Mouse (Mus musculus) C2C12 (cell line): ENCODE results near the gene Fkbp14. TPM values are rescaled to one million over a fixed set of nuclear protein-coding genes. Genes with fewer than 3 reads are reported as not detected.
A peak's percentile ranks its signal among the peaks of the same experiment; 100 is the strongest.

Experiments used
- H3K27me3 ChIP-seq: one replicate; pipeline ENCODE4 v1.6.1; 2011; ENCODE audit not compliant: control insufficient read depth, insufficient read depth, insufficient read length
- H3K36me3 ChIP-seq: one replicate; pipeline ENCODE4 v1.6.1; 2011; ENCODE audit not compliant: control insufficient read depth, insufficient read depth
- H3K4me3 ChIP-seq: one replicate; pipeline ENCODE4 v1.5.1; 2011; ENCODE audit warnings: mild to moderate bottlenecking, control low read depth; ENCODE audit not compliant: poor library complexity, insufficient read depth, severe bottlenecking
- H3K79me2 ChIP-seq: one replicate; pipeline ENCODE4 v1.6.1; 2011; ENCODE audit not compliant: control insufficient read depth, insufficient read depth
- H3K79me3 ChIP-seq: one replicate; pipeline ENCODE4 v1.6.1; 2011; ENCODE audit warnings: low read depth, control low read depth
- H3ac ChIP-seq: one replicate; pipeline ENCODE3; 2011; ENCODE audit warnings: low read depth; ENCODE audit not compliant: control insufficient read depth, insufficient read length
- CEBPB ChIP-seq: IDR thresholded peaks from one replicate; pipeline ENCODE4 v1.6.1; 2011; ENCODE audit warnings: low read depth, mild to moderate bottlenecking, control low read depth, moderate library complexity
- CTCF ChIP-seq: IDR thresholded peaks from one replicate; pipeline ENCODE4 v1.5.1; 2011; ENCODE audit not compliant: control insufficient read depth, insufficient read depth, insufficient read length
- FOSL1 ChIP-seq: IDR thresholded peaks from one replicate; pipeline ENCODE4 v1.8.0; 2011; ENCODE audit warnings: mild to moderate bottlenecking, low read length; ENCODE audit not compliant: poor library complexity, insufficient read depth, severe bottlenecking
- MAX ChIP-seq: IDR thresholded peaks from one replicate; pipeline ENCODE4 v1.6.1; 2011; ENCODE audit warnings: mild to moderate bottlenecking, control low read depth
- MYOD1 ChIP-seq: IDR thresholded peaks from one replicate; pipeline ENCODE4 v1.6.1; 2011; ENCODE audit warnings: low read depth; ENCODE audit not compliant: control insufficient read depth, insufficient read length
- MYOG ChIP-seq: IDR thresholded peaks from one replicate; pipeline ENCODE4 v1.6.1; 2011; ENCODE audit not compliant: control insufficient read depth, insufficient read length; ENCODE audit errors: extremely low read depth
- USF1 ChIP-seq: IDR thresholded peaks from one replicate; pipeline ENCODE4 v1.6.1; 2011; ENCODE audit warnings: low read depth, mild to moderate bottlenecking, control low read depth, moderate library complexity
- polyA plus RNA-seq: library from polyadenylated mRNA; unstranded; fragments of >200 nt; fragmentation: generic; extraction: Trizol; gene quantifications from one replicate; pipeline ENCODE4 v1.2.1, GENCODE M21; 2012; ENCODE audit warnings: missing spikeins

Fkbp14 gene
- polyA plus RNA-seq, 1 experiment: 5.0 TPM

DNA sequence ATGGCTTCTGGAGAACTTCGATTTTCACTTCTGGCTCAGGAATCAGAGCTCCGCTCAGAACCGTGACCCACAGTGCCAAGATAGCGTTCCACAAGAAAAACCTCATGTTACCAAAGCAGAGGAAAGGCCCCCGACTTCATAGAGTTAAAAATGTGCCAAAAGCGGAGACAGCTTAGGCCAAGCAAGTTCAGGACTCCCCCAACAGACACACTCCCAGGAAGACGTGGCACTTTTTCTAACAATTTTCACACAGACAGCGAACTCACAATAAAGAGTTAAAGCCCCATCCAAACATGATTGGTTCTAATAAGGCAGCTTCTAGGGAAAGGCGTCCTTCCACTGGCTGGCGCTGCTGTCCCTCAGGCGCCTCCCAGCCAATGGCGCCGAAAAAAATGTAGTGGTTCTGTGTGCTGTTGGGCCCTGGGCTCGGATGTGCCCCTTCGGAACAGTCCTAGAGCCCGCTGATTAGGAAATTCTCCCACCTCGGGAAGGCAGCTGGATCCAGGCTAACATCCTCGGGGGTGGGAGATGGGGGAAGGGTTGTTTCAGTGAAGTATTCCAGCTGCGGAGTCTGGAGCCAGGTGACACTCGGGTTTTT lies 4.1 kb downstream of the Fkbp14 start:
- no peaks in the 10 kb centered on the region for H3K79me2 ChIP-seq

DNA sequence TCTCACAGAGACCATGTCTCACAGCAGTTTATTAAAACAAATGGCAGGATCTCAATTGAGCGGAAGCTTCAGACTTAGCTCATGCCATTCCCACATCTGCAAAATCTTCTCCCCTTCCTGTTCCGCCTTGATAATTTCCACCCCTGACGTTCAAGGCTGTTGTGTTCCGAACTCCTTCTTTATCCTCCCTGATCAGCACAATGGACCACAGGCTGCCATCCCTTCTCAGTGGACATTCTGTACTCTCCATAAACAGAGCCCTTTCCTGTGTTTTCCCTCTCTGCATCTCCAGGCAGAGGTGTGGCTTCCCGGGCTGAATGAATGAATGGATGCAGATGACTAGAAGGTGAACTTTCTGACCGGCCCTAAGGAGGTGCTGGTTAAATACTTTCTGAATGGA lies 5.3 kb downstream of the Fkbp14 start:
- peaks cover 4% of the 10 kb centered on the region for H3K79me3 ChIP-seq
- no peak overlapping the region for H3ac ChIP-seq
- no peaks in the 10 kb centered on the region for H3K79me2 ChIP-seq
- TF ChIP-seq CTCF (no peak), MYOD1 (no peak), USF1 (no peak), MYOG (no peak), CEBPB (no peak), FOSL1 (no peak), MAX (no peak)
- no peaks in the 10 kb centered on the region for H3K36me3 ChIP-seq
- H3K4me3 ChIP-seq: no peak overlapping the region
- no peaks in the 10 kb centered on the region for H3K27me3 ChIP-seq

More for the DNA sequence above, 4.1 kb downstream of the Fkbp14 start:
- TF ChIP-seq FOSL1: no peak
- no peak for TF ChIP-seq MYOD1
- no peak for TF ChIP-seq MYOG
- no peak for TF ChIP-seq CTCF
- no peak for TF ChIP-seq USF1
- peaks cover 4% of the 10 kb centered on the region for H3K79me3 ChIP-seq
- H3K4me3 ChIP-seq: peak overlapping the region; percentile 52
- H3K36me3 ChIP-seq: no peaks in the 10 kb centered on the region
- H3ac ChIP-seq: peak overlapping the region; percentile 71
- H3K27me3 ChIP-seq: no peaks in the 10 kb centered on the region

DNA sequence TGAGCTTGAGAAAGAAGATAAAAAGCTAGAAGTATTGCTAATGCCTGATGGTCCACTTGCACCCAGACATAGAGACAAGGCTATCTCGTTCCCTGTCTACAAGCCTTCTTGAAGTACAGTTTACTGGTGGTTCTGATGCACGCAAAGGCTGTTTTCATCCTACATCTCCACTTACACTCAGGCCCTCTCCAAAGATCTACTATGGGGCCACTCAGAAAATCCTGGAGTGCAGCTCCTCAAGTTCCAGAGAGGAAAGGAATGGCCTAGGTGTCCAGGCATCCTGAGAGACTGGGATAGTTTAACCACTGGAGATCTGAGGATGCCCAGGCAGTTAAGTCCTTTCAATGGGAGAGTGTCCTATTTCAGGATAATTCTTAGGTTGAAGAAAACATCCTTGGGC lies 6.4 kb downstream of the Fkbp14 start:
- no peak overlapping the region for H3ac ChIP-seq
- H3K36me3 ChIP-seq: no peaks in the 10 kb centered on the region
- H3K4me3 ChIP-seq: no peak overlapping the region
- H3K79me3 ChIP-seq: no peaks in the 10 kb centered on the region
- no peaks in the 10 kb centered on the region for H3K79me2 ChIP-seq
- H3K27me3 ChIP-seq: no peaks in the 10 kb centered on the region
- TF ChIP-seq FOSL1 (no peak), USF1 (no peak), CTCF (no peak), MYOG (no peak), MYOD1 (no peak), CEBPB (no peak), MAX (no peak)

DNA sequence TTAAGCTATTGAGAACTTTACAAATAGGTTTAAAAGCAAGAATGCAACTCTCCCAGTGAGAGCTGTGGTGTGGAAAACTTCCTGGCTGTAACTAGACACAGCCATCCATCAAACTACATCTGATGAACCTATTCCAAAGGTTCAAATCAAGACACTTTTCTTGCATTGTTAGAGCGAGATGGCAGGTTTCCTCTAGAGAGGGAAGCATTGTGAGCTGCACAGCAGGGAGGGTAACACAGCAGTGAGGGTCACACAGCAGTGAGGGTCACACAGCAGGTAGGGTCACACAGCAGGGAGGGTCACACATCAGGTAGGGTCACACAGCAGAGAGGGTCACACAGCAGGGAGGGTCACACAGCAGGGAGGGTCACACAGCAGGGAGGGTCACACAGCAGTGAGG lies 8.9 kb downstream of the Fkbp14 start:
- Histone ChIP-seq H3K4me3 (no peak overlapping the region), H3K36me3 (no peaks in the 10 kb centered on the region), H3K79me2 (no peaks in the 10 kb centered on the region), H3K27me3 (no peaks in the 10 kb centered on the region), H3K79me3 (no peaks in the 10 kb centered on the region), H3ac (no peak overlapping the region)
- TF ChIP-seq MAX: no peak
- TF ChIP-seq FOSL1: no peak
- TF ChIP-seq CTCF: no peak
- TF ChIP-seq MYOG: no peak
- TF ChIP-seq CEBPB: no peak
- TF ChIP-seq MYOD1: no peak
- TF ChIP-seq USF1: no peak

DNA sequence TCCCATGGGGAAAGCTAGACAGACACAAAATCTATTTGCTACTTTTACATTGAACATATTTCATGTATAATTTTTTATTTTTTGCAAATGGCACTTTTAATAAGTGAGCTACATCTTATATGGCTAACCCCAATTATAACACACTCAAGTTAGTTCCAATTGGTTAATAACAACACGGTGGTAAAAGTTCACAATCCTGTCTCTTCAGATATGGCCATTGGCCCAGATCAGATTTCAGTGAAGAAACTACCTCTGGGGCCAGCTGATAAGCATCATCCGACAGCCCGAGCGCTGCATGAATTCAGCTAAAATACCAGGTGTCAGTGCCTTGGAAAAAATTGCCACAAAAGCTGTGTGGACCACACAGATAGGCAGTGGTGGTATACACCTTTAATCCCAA lies 9.4 kb downstream of the Fkbp14 start:
- H3K27me3 ChIP-seq: no peaks in the 10 kb centered on the region
- no peaks in the 10 kb centered on the region for H3K36me3 ChIP-seq
- no peak overlapping the region for H3K4me3 ChIP-seq
- H3ac ChIP-seq: no peak overlapping the region
- H3K79me3 ChIP-seq: no peaks in the 10 kb centered on the region
- TF ChIP-seq CEBPB (no peak), FOSL1 (no peak), MYOG (no peak), MYOD1 (no peak), CTCF (no peak), USF1 (no peak), MAX (no peak)
- H3K79me2 ChIP-seq: no peaks in the 10 kb centered on the region

DNA sequence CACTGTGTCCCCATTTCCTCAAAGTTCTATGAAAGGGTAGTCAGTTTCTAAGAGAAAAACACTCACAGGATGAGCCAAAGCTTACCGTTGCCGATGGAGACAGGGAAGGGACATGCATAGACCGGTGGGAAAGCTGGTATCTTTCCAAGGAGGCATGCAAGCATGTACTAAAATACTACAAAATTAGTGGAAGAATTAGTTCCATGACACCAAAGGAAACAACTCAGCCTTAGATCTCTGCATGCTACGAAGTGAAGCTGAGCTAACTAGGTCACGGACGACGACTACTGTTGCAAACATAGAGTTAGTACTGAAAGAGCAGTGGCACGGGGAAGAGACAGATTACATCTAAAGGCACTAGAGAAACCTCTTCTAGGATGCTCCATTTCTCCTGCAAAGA lies 10.2 kb downstream of the Fkbp14 start:
- TF ChIP-seq CTCF (no peak), FOSL1 (no peak), CEBPB (no peak), MYOD1 (no peak), MAX (no peak), MYOG (no peak), USF1 (no peak)
- H3K27me3 ChIP-seq: no peaks in the 10 kb centered on the region
- H3K36me3 ChIP-seq: no peaks in the 10 kb centered on the region
- no peaks in the 10 kb centered on the region for H3K79me2 ChIP-seq
- no peak overlapping the region for H3ac ChIP-seq
- H3K79me3 ChIP-seq: no peaks in the 10 kb centered on the region
- H3K4me3 ChIP-seq: no peak overlapping the region
